ENCODE assay signal across 18 mouse cellular contexts in the genomic region with DNA sequence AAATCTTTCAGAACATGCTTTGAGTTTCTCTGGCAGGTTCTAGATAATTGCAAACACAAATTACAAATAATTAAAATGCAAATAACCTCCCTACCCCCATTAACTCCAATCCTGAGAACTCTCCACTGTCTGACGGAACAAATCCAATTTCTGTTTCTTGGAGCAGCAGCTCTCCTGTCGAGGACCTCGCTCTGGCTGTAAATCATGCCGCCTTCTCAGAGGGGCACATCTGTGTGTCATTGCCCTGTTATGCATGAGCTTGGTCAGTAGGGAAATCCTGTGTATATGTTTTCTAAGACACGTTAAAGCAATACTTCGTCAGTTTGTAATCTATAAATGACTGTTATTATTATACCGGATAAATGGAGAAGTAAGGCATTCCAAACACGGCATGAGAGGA.
"Had no signal": no experiment of that assay in that cellular context is flagged by ENCODE, and none has a peak within 500 bp of the region (broad histone marks: within the 10 kb centered on the region; RNA-seq: fewer than 3 reads in every experiment).

No protein-coding gene starts in this region.

- H3K4me3 ChIP-seq: layer of hippocampus, adult 2 months; limb, embryonic 10.5 days; limb, embryonic 13.5 days; liver, embryonic 12.5 days; liver, embryonic 15.5 days; lung, embryonic 15.5 days; megakaryocyte, embryonic 14.5 days had no signal

- DNase-seq: kidney, adult 2 months; kidney, postnatal 25 days; layer of hippocampus, adult 9-11 months; liver; lung, postnatal 10 days; lung, postnatal 36 days; midbrain, embryonic 14.5 days; thymus, adult 18-20 months; thymus, postnatal 36 days had no signal

- H3K9ac ChIP-seq: limb, embryonic 13.5 days; liver, embryonic 12.5 days; liver, embryonic 15.5 days; lung, embryonic 15.5 days had no signal

- H3K27me3 ChIP-seq: limb, embryonic 13.5 days; liver, embryonic 12.5 days; liver, embryonic 15.5 days; lung, embryonic 15.5 days; megakaryocyte, embryonic 14.5 days had no signal

- H3K27ac ChIP-seq: kidney, postnatal 0 days; limb, embryonic 10.5 days; limb, embryonic 13.5 days; liver, embryonic 12.5 days; liver, embryonic 15.5 days; lung, embryonic 15.5 days had no signal

- H3K36me3 ChIP-seq: limb, embryonic 10.5 days; limb, embryonic 13.5 days; liver, embryonic 12.5 days; liver, embryonic 15.5 days; lung, embryonic 15.5 days had no signal

- H3K9me3 ChIP-seq: limb, embryonic 10.5 days; limb, embryonic 13.5 days; liver, embryonic 12.5 days; liver, embryonic 15.5 days; lung, embryonic 15.5 days; megakaryocyte, embryonic 14.5 days had no signal

- H3K4me1 ChIP-seq: liver, embryonic 12.5 days; liver, embryonic 15.5 days; lung, embryonic 15.5 days; megakaryocyte, embryonic 14.5 days had no signal

- ATAC-seq: liver, embryonic 12.5 days had no signal

- H3K4me2 ChIP-seq: limb, embryonic 13.5 days; liver, embryonic 12.5 days; liver, embryonic 15.5 days; lung, embryonic 15.5 days; midbrain, embryonic 11.5 days had no signal
